Mouse (Mus musculus) limb, embryonic 15.5 days (tissue): ENCODE measurements around the gene Sh2b3. TPM values are rescaled to one million over a fixed set of nuclear protein-coding genes. Genes with fewer than 3 reads are reported as not detected.
"Not testable (repeated sequence)": the region's sequence is repeated elsewhere in the genome, so short reads cannot be mapped to it uniquely, and the experiment has no call there.

Experiments used
- ATAC-seq: fragments of 200-750 bp; cut with Nextera tagmentation; 2 replicates; pipeline ENCODE4 v1.8.0; 2017; ENCODE audit warnings: low read depth, moderate TSS enrichment; ENCODE audit not compliant: insufficient number of reproducible peaks, low FRiP score, low TSS enrichment
- H3K27ac ChIP-seq: fragments of 300-500 bp; sonication (generic); 2 replicates; pipeline ENCODE4 v1.5.1; 2015; ENCODE audit warnings: moderate library complexity, mild to moderate bottlenecking, inconsistent platforms
- H3K27me3 ChIP-seq: fragments of 300-500 bp; sonication (generic); 2 replicates; pipeline ENCODE4 v1.6.1; 2015; ENCODE audit warnings: inconsistent platforms
- H3K36me3 ChIP-seq: fragments of 300-500 bp; sonication (generic); 2 replicates; pipeline ENCODE4 v1.6.1; 2015; ENCODE audit warnings: inconsistent platforms
- H3K4me1 ChIP-seq: fragments of 300-500 bp; sonication (generic); 2 replicates; pipeline ENCODE4 v1.6.1; 2015; ENCODE audit warnings: inconsistent platforms
- H3K4me2 ChIP-seq: fragments of 300-500 bp; sonication (generic); 2 replicates; pipeline ENCODE4 v1.6.1; 2015; ENCODE audit warnings: mild to moderate bottlenecking, inconsistent platforms
- H3K4me3 ChIP-seq: fragments of 300-500 bp; sonication (generic); 2 replicates; pipeline ENCODE4 v1.5.1; 2015; ENCODE audit warnings: mild to moderate bottlenecking, inconsistent platforms
- H3K9ac ChIP-seq: fragments of 300-500 bp; sonication (generic); 2 replicates; pipeline ENCODE4 v1.6.1; 2015; ENCODE audit warnings: inconsistent platforms
- H3K9me3 ChIP-seq: fragments of 300-500 bp; sonication (generic); 2 replicates; pipeline ENCODE4 v1.6.1; 2016; ENCODE audit warnings: inconsistent platforms
- WGBS: fragments of 180-500 bp; shearing (Covaris S2); methylation state at CpG from one replicate; pipeline ENCODE4 v1.1.7; 2015; 5-methylcytosine and 5-hydroxymethylcytosine counted together
- polyA plus RNA-seq: library from polyadenylated mRNA; unstranded; fragments of >200 nt; fragmentation: Nextera tagmentation; extraction: Ambion mirVana; gene quantifications from 2 replicates; pipeline ENCODE4 v1.2.1, GENCODE M21; 2015

Gene Sh2b3
- polyA plus RNA-seq, 1 experiment from 2014 or later = 14.8 TPM

DNA sequence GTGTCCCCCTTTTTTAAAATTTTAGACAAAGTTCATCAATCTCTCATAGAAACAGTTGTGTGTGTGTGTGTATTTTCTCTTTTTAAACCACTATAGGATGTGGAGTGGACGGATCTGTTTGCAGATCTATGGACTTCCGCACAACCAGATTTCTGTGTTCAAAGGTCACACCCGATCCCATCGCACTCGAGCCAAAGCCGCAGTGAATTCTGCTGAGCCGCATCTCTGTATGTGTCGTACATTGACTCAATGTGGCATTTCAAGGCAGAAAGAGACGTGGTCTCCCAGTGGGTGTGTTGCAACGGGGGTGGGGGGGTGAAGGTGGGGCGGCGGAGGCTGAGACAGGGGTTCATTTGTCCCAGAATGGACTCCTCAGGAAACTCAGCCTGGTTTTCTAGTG is 21.0 kb upstream of the Sh2b3 start:
- H3K27ac ChIP-seq = no peak overlapping the region
- no peak overlapping the region for H3K4me3 ChIP-seq
- peaks cover 16% of the 10 kb centered on the region for H3K36me3 ChIP-seq
- WGBS = 84% methylated on average over 12 of the region's 12 CpGs
- no peak overlapping the region for H3K4me2 ChIP-seq
- peaks cover 7% of the 10 kb centered on the region for H3K4me1 ChIP-seq
- no peak overlapping the region for H3K9ac ChIP-seq
- H3K9me3 ChIP-seq = no peaks in the 10 kb centered on the region
- H3K27me3 ChIP-seq = no peaks in the 10 kb centered on the region
- ATAC-seq = no peak

DNA sequence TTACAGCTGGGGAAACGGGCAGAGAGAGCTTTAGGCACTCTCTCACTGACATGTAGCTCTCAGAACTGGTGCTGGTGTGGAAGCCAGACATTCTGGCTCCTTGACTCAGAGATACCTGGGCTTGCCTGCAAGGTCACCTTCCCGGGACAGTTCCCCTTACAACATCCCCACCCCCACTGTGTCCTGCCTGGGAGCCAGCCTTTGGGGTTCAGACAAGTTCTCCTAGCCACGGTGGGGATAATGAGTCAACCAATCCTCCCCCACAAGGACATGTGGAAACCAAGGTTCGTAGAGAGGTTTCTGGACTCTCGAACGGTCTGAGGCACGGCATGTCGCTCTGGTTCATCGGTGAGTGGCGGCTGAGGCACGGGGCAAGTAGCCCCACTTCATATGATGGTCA is 19.3 kb upstream of the Sh2b3 start:
- ATAC-seq = no peak
- Histone ChIP-seq H3K27ac (no peak overlapping the region), H3K9ac (no peak overlapping the region), H3K27me3 (no peaks in the 10 kb centered on the region), H3K4me1 (peaks cover 7% of the 10 kb centered on the region), H3K9me3 (no peaks in the 10 kb centered on the region), H3K36me3 (peaks cover 31% of the 10 kb centered on the region), H3K4me3 (no peak overlapping the region), H3K4me2 (no peak overlapping the region)
- 81% methylated on average over 11 of the region's 11 CpGs for WGBS

DNA sequence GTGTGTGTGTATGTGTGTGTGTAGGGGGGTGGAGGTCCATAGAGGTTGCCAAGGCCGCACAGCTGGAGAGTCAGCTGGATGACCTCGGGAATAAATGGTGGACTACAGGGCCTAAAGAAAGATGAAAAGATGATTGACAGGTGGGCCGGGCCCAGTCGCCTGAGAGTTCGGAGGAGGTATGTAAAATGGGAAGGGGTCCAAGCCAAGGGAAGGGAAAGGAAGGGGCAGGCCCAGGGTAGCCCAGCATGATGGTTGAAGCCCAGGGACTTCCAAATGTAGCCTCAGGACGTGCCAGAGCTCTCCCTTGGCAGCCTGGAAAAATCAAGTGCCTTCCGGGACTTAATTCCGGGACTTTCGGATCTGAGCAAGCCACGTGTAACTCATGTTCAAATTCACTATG is 17.3 kb upstream of the Sh2b3 start:
- Histone ChIP-seq H3K27me3 (no peaks in the 10 kb centered on the region), H3K9ac (no peak overlapping the region), H3K36me3 (peaks cover 38% of the 10 kb centered on the region), H3K27ac (no peak overlapping the region), H3K9me3 (no peaks in the 10 kb centered on the region), H3K4me2 (no peak overlapping the region), H3K4me3 (no peak overlapping the region), H3K4me1 (peaks cover 27% of the 10 kb centered on the region)
- no peak for ATAC-seq
- 75% methylated on average over 10 of the region's 10 CpGs for WGBS

DNA sequence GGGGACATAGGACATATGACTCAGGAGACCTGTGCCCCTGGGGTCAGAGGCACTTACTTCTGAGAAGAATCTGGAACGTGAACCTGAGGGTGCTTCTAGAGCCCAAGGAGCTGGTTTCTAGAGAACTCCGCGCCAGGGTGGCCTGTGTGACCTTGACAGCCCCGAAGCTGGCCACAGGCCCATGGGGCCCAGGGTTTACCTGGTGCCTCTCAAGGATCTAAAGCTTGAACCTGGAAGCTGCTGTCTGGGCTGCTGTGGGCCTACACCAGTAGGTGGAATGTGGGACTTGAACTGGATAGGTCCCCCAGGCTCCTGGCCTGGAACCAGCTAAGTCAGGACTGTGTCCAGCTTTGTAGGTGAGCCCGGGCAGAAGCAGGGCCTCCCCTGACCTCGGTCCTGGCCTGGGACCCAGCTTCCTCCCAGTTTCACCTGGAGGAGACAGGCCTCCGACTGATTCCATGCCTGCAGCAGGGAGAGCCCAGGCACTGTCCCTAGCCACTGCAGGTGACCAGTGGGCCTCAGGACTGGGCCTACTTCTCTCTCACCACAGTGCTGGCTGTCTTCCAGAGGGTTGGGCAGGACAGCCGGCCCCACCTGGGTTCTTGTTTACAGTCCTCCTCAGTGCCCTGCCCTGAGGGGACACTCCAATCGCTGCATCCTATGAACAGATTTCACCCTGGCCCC is 16.1 kb upstream of the Sh2b3 start:
- H3K27ac ChIP-seq = no peak overlapping the region
- no peak overlapping the region for H3K9ac ChIP-seq
- ATAC-seq = no peak
- H3K4me1 ChIP-seq = peaks cover 31% of the 10 kb centered on the region
- no peak overlapping the region for H3K4me3 ChIP-seq
- WGBS = 77% methylated on average over 9 of the region's 9 CpGs
- H3K4me2 ChIP-seq = no peak overlapping the region
- H3K36me3 ChIP-seq = peaks cover 38% of the 10 kb centered on the region
- H3K27me3 ChIP-seq = no peaks in the 10 kb centered on the region
- H3K9me3 ChIP-seq = no peaks in the 10 kb centered on the region

DNA sequence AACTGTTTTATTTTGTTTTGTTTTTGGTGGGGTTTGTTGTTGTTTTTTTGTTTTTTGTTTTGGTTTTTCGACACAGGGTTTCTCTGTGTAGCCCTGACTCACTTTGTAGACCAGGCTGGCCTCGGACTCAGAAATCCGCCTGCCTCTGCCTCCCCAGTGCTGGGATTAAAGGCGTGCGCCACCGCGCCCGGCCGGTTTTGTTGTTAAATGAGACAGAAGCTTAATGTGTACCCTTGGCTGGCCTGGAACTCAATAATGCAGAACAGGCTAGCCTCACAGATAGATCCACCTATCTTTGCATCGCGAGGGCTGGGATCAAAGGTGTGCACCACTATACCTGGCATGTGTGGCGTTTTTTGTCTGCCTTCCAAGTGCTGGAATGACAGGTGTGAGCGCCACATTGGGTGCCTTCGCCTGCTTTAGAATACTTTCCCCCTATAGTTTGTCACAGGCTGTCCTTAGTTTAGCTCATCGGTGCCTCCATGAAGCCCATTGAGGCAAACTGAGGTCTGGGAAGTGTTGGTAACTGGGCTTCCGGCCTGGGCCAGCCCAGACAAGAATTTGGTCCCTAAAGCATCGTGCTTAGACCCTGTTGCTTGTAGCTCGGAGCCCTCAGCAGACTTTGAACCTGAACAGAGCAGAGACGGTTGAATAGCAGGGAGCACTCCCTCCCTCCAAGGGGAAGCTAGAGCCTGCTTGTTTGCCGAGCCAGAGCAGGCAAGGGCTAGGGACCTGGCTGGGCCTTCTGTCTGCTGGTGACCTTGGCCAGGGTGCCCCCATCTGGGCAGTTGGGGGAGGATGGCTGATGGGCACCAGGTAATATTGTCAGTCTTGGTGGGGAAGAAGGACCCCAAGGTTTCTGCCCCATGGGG is 12.3 kb upstream of the Sh2b3 start:
- 31% methylated on average over 20 of the region's 20 CpGs for WGBS
- Histone ChIP-seq H3K9ac (peak overlapping the region; percentile 68), H3K4me2 (peak overlapping the region; percentile 79), H3K36me3 (peaks cover 34% of the 10 kb centered on the region), H3K9me3 (no peaks in the 10 kb centered on the region), H3K27ac (no peak overlapping the region), H3K4me3 (peak overlapping the region; percentile 89), H3K27me3 (no peaks in the 10 kb centered on the region), H3K4me1 (peaks cover 37% of the 10 kb centered on the region)
- ATAC-seq = no peak

DNA sequence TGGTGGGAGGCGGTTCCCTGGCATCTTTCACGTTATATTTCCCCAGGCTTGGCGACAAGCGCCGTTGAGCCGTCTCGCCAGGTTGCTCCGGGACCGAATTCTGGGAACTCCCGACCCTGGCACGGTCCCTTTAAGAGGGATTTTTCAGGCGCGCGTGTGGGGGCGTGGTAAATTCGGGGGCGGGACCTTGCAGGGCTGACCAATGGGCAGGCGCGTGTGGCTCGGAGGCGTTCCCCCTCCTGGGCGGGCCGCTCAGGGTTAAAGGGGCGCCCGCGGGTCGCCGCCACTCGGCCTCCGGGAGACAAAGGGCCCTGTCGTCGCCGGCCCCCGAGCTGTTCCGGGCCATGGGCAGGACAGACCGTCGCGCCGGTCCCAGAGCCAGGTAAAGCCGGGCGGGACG is 11.3 kb upstream of the Sh2b3 start, which contains the start of gene Pheta1:
Gene Pheta1 (plus strand): TSS at position 242 of the 400 bp plus-strand sequence.
- Histone ChIP-seq H3K9me3 (no peaks in the 10 kb centered on the region), H3K4me2 (peak within 1 kb of the TSS; percentile 79), H3K27me3 (peaks cover 8% of the 10 kb centered on the region), H3K9ac (peak within 1 kb of the TSS; percentile 68), H3K27ac (peak within 1 kb of the TSS; percentile 89), H3K36me3 (peaks cover 26% of the 10 kb centered on the region), H3K4me1 (peaks cover 32% of the 10 kb centered on the region), H3K4me3 (peak within 1 kb of the TSS; percentile 89)
- peak; percentile 89 for ATAC-seq
- under 1% methylated on average over 42 of the region's 42 CpGs for WGBS

DNA sequence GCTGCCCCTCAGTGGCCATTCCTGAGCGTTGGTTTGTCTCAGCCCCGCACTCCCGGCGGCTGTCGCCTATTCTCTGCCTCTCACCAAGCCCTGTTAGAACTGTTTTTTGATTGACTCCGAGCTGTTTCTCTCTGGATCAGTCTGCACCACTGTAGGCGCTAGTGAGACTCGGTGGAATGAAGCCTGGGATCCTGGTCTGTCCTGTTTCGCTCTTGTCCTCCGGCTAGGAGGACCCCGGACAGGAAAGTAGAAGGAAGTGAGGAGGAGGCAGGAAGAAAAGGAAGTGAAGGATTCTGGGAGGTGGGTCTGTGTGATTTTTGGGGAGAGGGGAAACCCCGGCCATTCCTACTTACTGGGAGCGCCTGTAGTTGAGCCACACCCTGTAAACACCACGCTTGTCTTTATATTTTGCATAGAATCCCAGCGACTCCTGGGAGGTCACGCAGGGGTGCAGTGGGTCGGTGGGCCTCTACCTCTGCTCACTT is 10.6 kb upstream of the Sh2b3 start:
- Histone ChIP-seq H3K9ac (peak overlapping the region; percentile 39; the same call in 1 of the 2 replicates), H3K36me3 (peaks cover 19% of the 10 kb centered on the region), H3K4me2 (peak overlapping the region; percentile 79), H3K27me3 (peaks cover 15% of the 10 kb centered on the region), H3K4me1 (peaks cover 35% of the 10 kb centered on the region), H3K27ac (peak overlapping the region; percentile 89), H3K4me3 (peak overlapping the region; percentile 89), H3K9me3 (no peaks in the 10 kb centered on the region)
- no peak for ATAC-seq
- under 1% methylated on average over 17 of the region's 17 CpGs for WGBS

DNA sequence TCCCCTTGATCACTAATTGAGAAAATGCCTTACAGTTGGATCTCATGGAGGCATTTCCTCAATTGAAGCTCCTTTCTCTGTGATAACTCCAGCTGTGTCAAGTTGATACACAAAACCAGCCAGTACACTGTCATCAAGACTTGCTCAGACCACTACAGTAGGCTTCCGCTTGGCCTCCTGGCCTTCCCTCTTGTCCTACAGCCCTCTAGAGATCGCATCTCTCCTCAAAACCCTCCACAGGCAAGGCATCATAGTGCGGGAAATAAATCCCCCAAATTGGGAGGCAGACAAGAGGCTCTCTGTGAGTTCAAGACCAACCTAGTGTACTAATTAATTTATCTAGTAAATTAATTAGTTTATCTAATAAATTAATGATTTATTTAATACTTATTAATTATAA is 9.8 kb upstream of the Sh2b3 start:
- H3K4me2 ChIP-seq, H3K27ac ChIP-seq, ATAC-seq, H3K9ac ChIP-seq, H3K9me3 ChIP-seq, H3K4me3 ChIP-seq: not testable (repeated sequence)
- Histone ChIP-seq H3K36me3 (peaks cover 12% of the 10 kb centered on the region; the same call in 1 of the 2 replicates), H3K4me1 (peaks cover 42% of the 10 kb centered on the region), H3K27me3 (peaks cover 17% of the 10 kb centered on the region)
- 83% methylated on average over 3 of the region's 3 CpGs for WGBS

DNA sequence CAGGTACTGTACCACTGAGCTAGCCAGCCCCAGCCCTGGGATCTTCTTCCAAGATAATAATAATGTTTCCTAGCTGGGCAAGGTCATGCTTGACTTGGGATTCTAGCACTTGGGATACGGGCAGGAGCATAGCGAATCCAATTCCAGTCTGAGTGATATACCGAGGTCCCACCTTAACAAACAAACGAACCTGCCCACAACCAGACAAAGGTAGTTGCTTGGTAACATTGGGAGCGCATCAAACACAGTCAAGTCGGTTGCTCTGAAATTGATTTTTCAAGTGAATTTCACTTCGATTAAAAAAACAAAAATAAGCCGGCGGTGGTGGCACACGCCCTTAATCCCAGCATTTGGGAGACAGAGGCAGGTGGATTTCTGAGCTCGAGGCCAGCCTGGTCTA is 8.9 kb upstream of the Sh2b3 start:
- Histone ChIP-seq H3K27ac (no peak overlapping the region), H3K9ac (no peak overlapping the region), H3K4me2 (no peak overlapping the region), H3K9me3 (no peaks in the 10 kb centered on the region), H3K27me3 (peaks cover 17% of the 10 kb centered on the region), H3K4me1 (peaks cover 39% of the 10 kb centered on the region), H3K36me3 (peaks cover 3% of the 10 kb centered on the region; the same call in 1 of the 2 replicates), H3K4me3 (no peak overlapping the region)
- no peak for ATAC-seq
- WGBS = 78% methylated on average over 11 of the region's 11 CpGs

DNA sequence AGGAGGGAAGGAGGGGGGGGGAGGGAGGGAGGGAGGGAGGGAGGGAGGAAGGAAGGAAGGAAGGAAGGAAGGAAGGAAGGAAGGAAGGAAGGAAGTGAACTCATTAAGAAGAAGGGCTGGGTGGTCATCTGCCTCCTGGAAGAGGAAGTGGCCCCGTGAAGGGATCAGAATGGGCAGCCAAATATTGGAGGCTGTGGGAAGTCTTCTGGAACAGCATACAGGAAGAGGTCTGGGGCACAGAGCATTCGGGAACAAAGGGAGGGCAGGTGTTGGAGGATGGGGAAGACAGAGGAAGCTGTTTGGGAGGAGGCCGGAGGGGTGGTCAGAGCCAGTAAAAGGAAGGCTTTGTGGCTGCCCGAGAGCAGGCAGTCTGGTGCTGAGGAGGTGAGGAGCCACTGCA is 7.9 kb upstream of the Sh2b3 start:
- H3K4me3 ChIP-seq = no peak overlapping the region
- WGBS = 35% methylated on average over 4 of the region's 4 CpGs
- no peaks in the 10 kb centered on the region for H3K36me3 ChIP-seq
- ATAC-seq = no peak
- no peak overlapping the region for H3K4me2 ChIP-seq
- H3K9me3 ChIP-seq = no peaks in the 10 kb centered on the region
- H3K9ac ChIP-seq = no peak overlapping the region
- H3K27ac ChIP-seq = no peak overlapping the region
- peaks cover 17% of the 10 kb centered on the region for H3K27me3 ChIP-seq
- H3K4me1 ChIP-seq = peaks cover 30% of the 10 kb centered on the region

DNA sequence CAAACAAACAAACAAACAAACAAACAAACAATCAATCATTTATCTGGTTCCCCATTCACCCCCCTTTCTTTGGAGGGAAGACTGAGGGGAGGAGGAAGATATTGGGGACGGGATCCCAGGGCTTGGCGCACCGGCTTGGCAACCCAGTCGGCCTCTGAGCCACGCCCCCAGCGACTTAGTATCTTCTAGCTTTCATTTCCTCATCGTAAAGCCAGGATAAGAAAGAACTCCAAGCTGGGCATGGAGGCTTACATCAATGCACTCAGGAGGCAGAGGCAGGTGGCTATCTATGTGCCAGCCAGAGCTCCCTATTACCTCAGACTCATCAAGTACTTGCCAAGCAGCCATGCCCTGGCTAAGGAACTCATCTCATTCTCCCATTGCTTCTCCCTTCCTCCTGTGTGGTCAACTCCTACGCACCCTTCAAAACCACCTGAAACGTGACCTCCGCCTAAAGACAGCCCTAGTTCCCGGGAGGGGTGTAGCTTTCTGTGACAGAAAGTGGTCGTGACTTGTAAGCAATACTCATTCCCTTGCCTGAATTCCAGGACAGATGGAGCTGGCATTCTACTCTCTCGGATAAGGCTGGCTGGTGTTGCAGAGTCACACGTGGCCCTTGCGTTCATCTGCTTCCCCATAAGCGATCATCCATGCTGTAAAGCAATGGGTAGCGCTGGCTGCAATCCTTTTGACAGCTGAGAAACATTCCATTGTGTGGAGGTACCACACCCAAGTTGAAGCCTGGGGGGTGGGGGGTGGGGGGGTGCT is 5.9 kb upstream of the Sh2b3 start:
- Histone ChIP-seq H3K4me3 (peak overlapping the region; percentile 53), H3K4me1 (peaks cover 28% of the 10 kb centered on the region), H3K27me3 (peaks cover 17% of the 10 kb centered on the region), H3K9me3 (no peaks in the 10 kb centered on the region), H3K9ac (no peak overlapping the region), H3K4me2 (peak overlapping the region; percentile 89), H3K36me3 (no peaks in the 10 kb centered on the region), H3K27ac (no peak overlapping the region)
- no peak for ATAC-seq
- 12% methylated on average over 17 of the region's 17 CpGs for WGBS
